ENCODE assay signal across 15 mouse cellular contexts in genomic region chr14:78712565-78713148, GRCm38 (mm10). TPM values are rescaled to one million over a fixed set of nuclear protein-coding genes. Genes with fewer than 3 reads are reported as not detected.
DNase-seq lines count a peak whose midpoint lies in the region; ATAC-seq and TF ChIP-seq lines count a peak whose summit lies in the region.
"Had no signal": no experiment of that assay in that cellular context is flagged by ENCODE, and none has a peak within 500 bp of the region (broad histone marks: within the 10 kb centered on the region; RNA-seq: fewer than 3 reads in every experiment).

No protein-coding gene starts in this region.

- no peak overlapping the region for H3K4me2 ChIP-seq in forebrain, embryonic 14.5 days (ENCODE audit: low read length)
- H3K4me2 ChIP-seq in kidney, embryonic 15.5 days = no peak overlapping the region
- H3K4me2 ChIP-seq: midbrain, embryonic 11.5 days had no signal

- H3K27ac ChIP-seq in forebrain, embryonic 10.5 days = 0 out of 2 replicates have a peak overlapping the region, but pooled peaks have one; percentile 25
- H3K27ac ChIP-seq in forebrain, embryonic 14.5 days (ENCODE audit: low read depth, low read length) = no peak overlapping the region
- H3K27ac ChIP-seq in kidney, embryonic 15.5 days = peak overlapping the region; percentile 45; the same call in 1 of the 2 replicates
- no peak overlapping the region for H3K27ac ChIP-seq in kidney, adult 2 months (ENCODE audit: insufficient read depth, low read depth, low read length)

- H3K27me3 ChIP-seq in forebrain, embryonic 10.5 days (ENCODE audit: poor library complexity, severe bottlenecking) = no peaks in the 10 kb centered on the region
- H3K27me3 ChIP-seq in forebrain, embryonic 14.5 days (replicated peaks; ENCODE audit: control insufficient read depth, insufficient read depth, low read length) = no peaks in the 10 kb centered on the region
- no peaks in the 10 kb centered on the region for H3K27me3 ChIP-seq in kidney, embryonic 15.5 days
- no peaks in the 10 kb centered on the region for H3K27me3 ChIP-seq in kidney, adult 2 months (replicated peaks; ENCODE audit: control insufficient read depth, insufficient read depth, low read length)

- DNase-seq in forebrain, embryonic 10.5 days (ENCODE audit: extremely low spot score, low spot score) = no peak
- no peak for DNase-seq in forebrain, embryonic 14.5 days (ENCODE audit: low spot score)
- DNase-seq in kidney, adult 2 months = no peak
- peak; percentile 42 for DNase-seq in CD4-positive, CD25-positive, alpha-beta regulatory T cell, adult 2 months (ENCODE audit: low read depth, low spot score)
- peak; percentile 41 to 60 for DNase-seq in left cerebral cortex, adult 18-20 months (ENCODE audit: low spot score in 2 of 2)
- DNase-seq in urinary bladder, postnatal 36 days (ENCODE audit: low spot score in 2 of 2) = no peak
- no peak for DNase-seq in adrenal gland, postnatal 10 days
- DNase-seq: adrenal gland, postnatal 25 days; cerebellum, adult 2 months; gastrocnemius, postnatal 10 days; kidney, postnatal 36 days; liver; thymus, postnatal 36 days had no signal

- WGBS in forebrain, embryonic 10.5 days = 74% methylated on average over 20 of the region's 20 CpGs
- 69% methylated on average over 20 of the region's 20 CpGs for WGBS in forebrain, embryonic 14.5 days
- 45% methylated on average over 20 of the region's 20 CpGs for WGBS in kidney, embryonic 15.5 days
- 53% methylated on average over 20 of the region's 20 CpGs for WGBS in kidney, adult 2 months

- ATAC-seq in forebrain, embryonic 14.5 days = no peak
- ATAC-seq in kidney, embryonic 15.5 days (replicated peaks; ENCODE audit: low FRiP score) = peak; percentile 69

- no peaks in the 10 kb centered on the region for H3K9me3 ChIP-seq in forebrain, embryonic 10.5 days
- no peaks in the 10 kb centered on the region for H3K9me3 ChIP-seq in forebrain, embryonic 14.5 days (replicated peaks; ENCODE audit: control insufficient read depth, low read length)
- no peaks in the 10 kb centered on the region for H3K9me3 ChIP-seq in kidney, embryonic 15.5 days (replicated peaks)

- no peak overlapping the region for H3K9ac ChIP-seq in forebrain, embryonic 14.5 days (ENCODE audit: low read length)
- H3K9ac ChIP-seq in kidney, embryonic 15.5 days = no peak overlapping the region

- no peak overlapping the region for H3K4me3 ChIP-seq in forebrain, embryonic 10.5 days
- H3K4me3 ChIP-seq in forebrain, embryonic 14.5 days (ENCODE audit: low read depth, low read length) = no peak overlapping the region
- H3K4me3 ChIP-seq in kidney, embryonic 15.5 days (replicated peaks) = no peak overlapping the region
- H3K4me3 ChIP-seq in kidney, adult 2 months (ENCODE audit: insufficient read depth, low read depth, low read length) = no peak overlapping the region

- H3K36me3 ChIP-seq in forebrain, embryonic 10.5 days (replicated peaks) = 0 out of 2 replicates have a peak, but pooled peaks cover 5% of the 10 kb centered on the region
- H3K36me3 ChIP-seq in forebrain, embryonic 14.5 days (ENCODE audit: control insufficient read depth, insufficient read depth, low read length) = no peaks in the 10 kb centered on the region
- H3K36me3 ChIP-seq in kidney, embryonic 15.5 days = peaks cover 6% of the 10 kb centered on the region
- H3K36me3 ChIP-seq in kidney, adult 2 months (ENCODE audit: control insufficient read depth, insufficient read depth, low read length) = no peaks in the 10 kb centered on the region

- no peak for TF ChIP-seq CTCF in kidney, adult 2 months (conservative IDR thresholded peaks at IDR 0.05; ENCODE audit: insufficient read depth, insufficient read length, low read depth, low read length)

- no peak for TF ChIP-seq POLR2A in kidney, adult 2 months (IDR thresholded peaks at IDR 0.05; ENCODE audit: low read depth, low read length)

- 0 out of 2 replicates have a peak, but pooled peaks cover 5% of the 10 kb centered on the region for H3K4me1 ChIP-seq in forebrain, embryonic 10.5 days
- no peaks in the 10 kb centered on the region for H3K4me1 ChIP-seq in forebrain, embryonic 14.5 days (ENCODE audit: control insufficient read depth, insufficient read depth, low read length)
- peaks cover 9% of the 10 kb centered on the region for H3K4me1 ChIP-seq in kidney, embryonic 15.5 days
- H3K4me1 ChIP-seq in kidney, adult 2 months (ENCODE audit: control insufficient read depth, insufficient read depth, low read length) = no peaks in the 10 kb centered on the region

RNA-seq across cellular contexts. Expression of gene Dgkh, which starts 19.9 kb away (rescaled TPM):
- 0.68 and 0.98 TPM in 2 replicates for polyA plus RNA-seq in forebrain, embryonic 10.5 days (2016; fragmentation: Nextera tagmentation; extraction: Ambion mirVana)
- polyA plus RNA-seq in forebrain, embryonic 14.5 days (2014; fragmentation: Nextera tagmentation; extraction: Ambion mirVana) = 1.5 and 2.1 TPM in 2 replicates
- polyA plus RNA-seq in kidney, embryonic 15.5 days (2015; fragmentation: Nextera tagmentation; extraction: Ambion mirVana) = 2.3 and 2.5 TPM in 2 replicates
- polyA plus RNA-seq in kidney, adult 2 months (2012; rRNA removed) = 1.9 and 2.6 TPM in 2 replicates
- 10 to 100 TPM; 67.8 to 71.2 TPM for total RNA-seq in left cerebral cortex, adult 18-20 months (2021)
- 10 to 100 TPM in 1 of 2 experiments, 1 to 10 TPM in 1; 9.8 to 11.9 TPM for total RNA-seq in adrenal gland, postnatal 10 days (2021)

Comparison
In these comparisons a context has a peak if more than half of its experiments do, and no peak if none do; other contexts are left out.
1. H3K27ac ChIP-seq: peak in forebrain, embryonic 10.5 days (single experiment) and kidney, embryonic 15.5 days (single experiment); none in forebrain, embryonic 14.5 days (single experiment) and kidney, adult 2 months (single experiment).
2. DNase-seq: peak in CD4-positive, CD25-positive, alpha-beta regulatory T cell, adult 2 months (single experiment) and left cerebral cortex, adult 18-20 months (2 of 2); none in forebrain, embryonic 10.5 days (single experiment), forebrain, embryonic 14.5 days (single experiment), kidney, adult 2 months (single experiment), urinary bladder, postnatal 36 days (0 of 2) and adrenal gland, postnatal 10 days (single experiment).